Mouse (Mus musculus): ENCODE results near the gene Olfr815. TPM values are rescaled to one million over a fixed set of nuclear protein-coding genes. Genes with fewer than 3 reads are reported as not detected.
"Not testable (repeated sequence)": the region's sequence is repeated elsewhere in the genome, so short reads cannot be mapped to it uniquely, and the experiment has no call there.

The Olfr815 gene
- polyA plus RNA-seq (2015; fragmentation: Nextera tagmentation; extraction: Ambion mirVana): not detected in 2 replicates

DNA sequence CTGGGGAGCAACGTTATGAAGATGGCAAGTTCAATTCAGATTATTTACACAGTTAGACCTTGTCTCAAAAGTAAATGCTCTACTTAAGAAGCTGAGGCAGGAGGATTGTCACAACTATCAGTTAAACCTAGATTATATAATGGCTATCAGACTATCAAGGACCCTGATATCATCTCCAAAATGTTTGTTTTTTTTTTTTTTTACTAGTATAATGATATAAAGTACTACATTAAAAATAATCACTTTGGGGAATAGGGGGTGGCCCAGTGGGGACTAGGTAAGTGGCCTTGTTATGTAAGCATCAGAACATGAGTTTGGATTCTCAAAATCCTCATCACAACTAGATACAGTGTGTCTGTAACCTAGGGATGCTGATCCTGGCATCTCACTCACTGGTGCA is at the start of gene Olfr815:
Gene Olfr815, minus strand, starts transcription at position 101 of the 400 bp plus-strand sequence.
- not testable (repeated sequence) for H3K36me3 ChIP-seq (ENCODE audit: insufficient read depth, low read length); H3K27ac ChIP-seq (ENCODE audit: low read length); H3K9me3 ChIP-seq (ENCODE audit: low read length); H3K4me1 ChIP-seq (ENCODE audit: insufficient read depth, low read depth, low read length); H3K9ac ChIP-seq (replicated peaks; ENCODE audit: low read depth); H3K4me2 ChIP-seq (replicated peaks; ENCODE audit: low read depth, low read length); H3K27me3 ChIP-seq (replicated peaks; ENCODE audit: insufficient read depth, low read length); ATAC-seq; DNase-seq (ENCODE audit: low spot score); H3K4me3 ChIP-seq (ENCODE audit: low read depth, low read length)
- no CpG with 5 or more reads among the region's 1 CpGs for WGBS

DNA sequence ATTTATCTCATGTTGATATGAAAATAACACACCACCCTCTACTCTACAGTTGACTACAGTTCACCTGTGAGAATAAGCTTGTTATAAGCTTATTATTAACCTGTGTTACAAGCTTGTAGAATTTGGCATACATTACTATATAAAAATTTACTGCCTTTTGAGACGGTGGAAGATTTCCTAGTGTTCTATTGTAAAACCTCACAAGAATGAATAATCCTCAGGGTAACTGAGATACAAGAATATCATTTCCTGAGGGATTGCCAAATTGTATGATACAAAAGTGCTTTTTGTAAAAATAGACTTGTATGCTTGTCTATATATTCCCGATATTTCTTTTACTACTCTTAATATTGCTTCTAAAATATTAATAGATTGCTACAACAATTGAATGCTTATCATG is 43.3 kb upstream of the Olfr815 start, which contains the start of gene Olfr818:
Gene Olfr818, minus strand, starts transcription at position 101 of the 400 bp plus-strand sequence.
- TF ChIP-seq EP300 (IDR thresholded peaks at IDR 0.05) (no peak), CTCF (IDR thresholded peaks at IDR 0.05) (no peak)
- H3K36me3 ChIP-seq (ENCODE audit: insufficient read depth, low read length): no peaks in the 10 kb centered on the region
- no peak within 1 kb of the TSS for H3K4me2 ChIP-seq (replicated peaks; ENCODE audit: low read depth, low read length)
- DNase-seq (ENCODE audit: low spot score) (no peak), ATAC-seq (no peak)
- H3K4me1 ChIP-seq (ENCODE audit: insufficient read depth, low read depth, low read length): no peaks in the 10 kb centered on the region
- H3K27me3 ChIP-seq (replicated peaks; ENCODE audit: insufficient read depth, low read length): no peaks in the 10 kb centered on the region
- no peak within 1 kb of the TSS for H3K27ac ChIP-seq (ENCODE audit: low read length)
- WGBS: 90% methylated on average over 2 of the region's 2 CpGs
- no peaks in the 10 kb centered on the region for H3K9me3 ChIP-seq (ENCODE audit: low read length)
- no peak within 1 kb of the TSS for H3K9ac ChIP-seq (replicated peaks; ENCODE audit: low read depth)
- H3K4me3 ChIP-seq (ENCODE audit: low read depth, low read length): no peak within 1 kb of the TSS

DNA sequence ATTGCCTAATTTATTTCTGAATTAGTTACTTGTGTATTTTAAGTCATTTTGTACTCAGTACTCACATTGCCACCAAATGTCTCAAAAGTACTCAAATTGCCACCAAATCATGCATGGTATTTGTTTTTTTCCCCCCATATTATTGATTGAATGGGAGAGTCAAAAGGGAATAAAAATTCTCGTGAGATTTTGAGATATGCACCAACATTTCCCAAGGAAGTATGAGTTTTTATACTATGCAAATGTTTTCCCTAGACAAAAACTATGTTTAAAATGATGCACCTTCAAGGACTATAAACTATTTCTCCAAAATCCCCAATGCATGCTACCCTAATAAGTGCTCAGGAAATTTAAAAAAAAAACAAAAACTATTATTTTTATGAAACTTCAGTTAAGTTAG is 9.8 kb upstream of the Olfr815 start, which contains the start of gene Olfr816:
Gene Olfr816, minus strand, starts transcription at position 101 of the 400 bp plus-strand sequence.
- Histone ChIP-seq H3K4me2 (replicated peaks; ENCODE audit: low read depth, low read length) (no peak within 1 kb of the TSS), H3K9ac (replicated peaks; ENCODE audit: low read depth) (no peak within 1 kb of the TSS), H3K4me1 (ENCODE audit: insufficient read depth, low read depth, low read length) (no peaks in the 10 kb centered on the region), H3K27me3 (replicated peaks; ENCODE audit: insufficient read depth, low read length) (no peaks in the 10 kb centered on the region), H3K4me3 (ENCODE audit: low read depth, low read length) (no peak within 1 kb of the TSS), H3K36me3 (ENCODE audit: insufficient read depth, low read length) (no peaks in the 10 kb centered on the region), H3K27ac (ENCODE audit: low read length) (no peak within 1 kb of the TSS), H3K9me3 (ENCODE audit: low read length) (no peaks in the 10 kb centered on the region)
- 45% methylated on average over 1 of the region's 1 CpGs for WGBS
- ATAC-seq (no peak), DNase-seq (ENCODE audit: low spot score) (no peak)
- no peak for TF ChIP-seq EP300 (IDR thresholded peaks at IDR 0.05)
- TF ChIP-seq CTCF (IDR thresholded peaks at IDR 0.05): no peak

DNA sequence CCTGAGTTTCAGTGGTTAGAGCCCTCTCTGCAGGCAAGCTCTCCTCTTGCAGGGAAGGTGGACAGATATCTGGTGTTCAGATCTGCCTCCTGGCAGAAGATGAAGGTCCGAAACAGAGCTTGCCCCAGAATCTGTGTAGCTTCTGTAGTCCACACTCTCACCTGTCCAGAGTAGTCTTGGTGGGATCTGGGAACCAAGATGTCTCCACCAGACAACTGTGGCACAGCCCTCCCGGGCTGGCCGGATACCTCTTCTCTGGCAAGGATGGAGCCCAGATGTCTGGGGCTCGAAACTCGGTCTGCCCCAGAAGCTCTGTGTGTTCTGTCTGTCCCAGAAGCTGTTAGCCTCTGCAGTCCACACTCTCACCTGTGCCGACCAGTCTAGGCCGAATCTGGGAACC is 19.7 kb downstream of the Olfr815 start:
- Histone ChIP-seq H3K4me3 (ENCODE audit: low read depth, low read length) (no peak overlapping the region), H3K36me3 (ENCODE audit: insufficient read depth, low read length) (no peaks in the 10 kb centered on the region), H3K9ac (replicated peaks; ENCODE audit: low read depth) (no peak overlapping the region), H3K9me3 (ENCODE audit: low read length) (no peaks in the 10 kb centered on the region), H3K27me3 (replicated peaks; ENCODE audit: insufficient read depth, low read length) (no peaks in the 10 kb centered on the region), H3K4me2 (replicated peaks; ENCODE audit: low read depth, low read length) (no peak overlapping the region), H3K27ac (ENCODE audit: low read length) (no peak overlapping the region), H3K4me1 (ENCODE audit: insufficient read depth, low read depth, low read length) (no peaks in the 10 kb centered on the region)
- WGBS: 89% methylated on average over 7 of the region's 7 CpGs
- ATAC-seq (no peak), DNase-seq (ENCODE audit: low spot score) (no peak)
- TF ChIP-seq CTCF (IDR thresholded peaks at IDR 0.05): no peak
- TF ChIP-seq EP300 (IDR thresholded peaks at IDR 0.05): no peak

DNA sequence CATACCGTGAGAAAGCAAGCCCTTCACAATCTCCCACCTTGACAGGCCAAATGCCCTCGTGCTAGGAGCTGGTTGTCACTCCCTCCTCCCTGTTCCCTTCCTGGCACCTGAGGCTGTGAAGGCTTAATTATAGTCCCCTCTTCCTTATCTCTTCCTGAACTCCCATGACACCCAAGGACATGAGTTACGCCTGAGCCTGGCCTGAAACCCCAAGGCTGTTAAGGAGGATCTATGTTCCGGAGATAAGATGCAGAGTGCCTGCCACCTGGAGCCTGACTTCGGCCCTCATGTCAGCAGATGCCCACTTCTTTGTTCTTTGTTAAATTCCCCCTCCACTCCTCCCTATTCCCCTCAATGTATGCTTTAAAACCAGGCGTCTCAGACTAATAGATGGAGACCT is 20.2 kb downstream of the Olfr815 start:
- H3K27ac ChIP-seq (ENCODE audit: low read length); H3K4me2 ChIP-seq (replicated peaks; ENCODE audit: low read depth, low read length); ATAC-seq; H3K27me3 ChIP-seq (replicated peaks; ENCODE audit: insufficient read depth, low read length); H3K4me3 ChIP-seq (ENCODE audit: low read depth, low read length); DNase-seq (ENCODE audit: low spot score); H3K9me3 ChIP-seq (ENCODE audit: low read length); H3K9ac ChIP-seq (replicated peaks; ENCODE audit: low read depth); H3K36me3 ChIP-seq (ENCODE audit: insufficient read depth, low read length); H3K4me1 ChIP-seq (ENCODE audit: insufficient read depth, low read depth, low read length): not testable (repeated sequence)
- 64% methylated on average over 6 of the region's 6 CpGs for WGBS

DNA sequence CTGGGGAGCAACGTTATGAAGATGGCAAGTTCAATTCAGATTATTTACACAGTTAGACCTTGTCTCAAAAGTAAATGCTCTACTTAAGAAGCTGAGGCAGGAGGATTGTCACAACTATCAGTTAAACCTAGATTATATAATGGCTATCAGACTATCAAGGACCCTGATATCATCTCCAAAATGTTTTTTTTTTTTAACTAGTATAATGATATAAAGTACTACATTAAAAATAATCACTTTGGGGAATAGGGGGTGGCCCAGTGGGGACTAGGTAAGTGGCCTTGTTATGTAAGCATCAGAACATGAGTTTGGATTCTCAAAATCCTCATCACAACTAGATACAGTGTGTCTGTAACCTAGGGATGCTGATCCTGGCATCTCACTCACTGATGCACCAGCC is 25.9 kb downstream of the Olfr815 start, which contains the start of gene Olfr814:
Gene Olfr814, minus strand, starts transcription at position 101 of the 400 bp plus-strand sequence.
- not testable (repeated sequence) for H3K9me3 ChIP-seq (ENCODE audit: low read length); H3K36me3 ChIP-seq (ENCODE audit: insufficient read depth, low read length); H3K4me3 ChIP-seq (ENCODE audit: low read depth, low read length); DNase-seq (ENCODE audit: low spot score); H3K27me3 ChIP-seq (replicated peaks; ENCODE audit: insufficient read depth, low read length); H3K27ac ChIP-seq (ENCODE audit: low read length); H3K4me2 ChIP-seq (replicated peaks; ENCODE audit: low read depth, low read length); ATAC-seq; H3K9ac ChIP-seq (replicated peaks; ENCODE audit: low read depth); H3K4me1 ChIP-seq (ENCODE audit: insufficient read depth, low read depth, low read length)
- no CpG with 5 or more reads among the region's 1 CpGs for WGBS

DNA sequence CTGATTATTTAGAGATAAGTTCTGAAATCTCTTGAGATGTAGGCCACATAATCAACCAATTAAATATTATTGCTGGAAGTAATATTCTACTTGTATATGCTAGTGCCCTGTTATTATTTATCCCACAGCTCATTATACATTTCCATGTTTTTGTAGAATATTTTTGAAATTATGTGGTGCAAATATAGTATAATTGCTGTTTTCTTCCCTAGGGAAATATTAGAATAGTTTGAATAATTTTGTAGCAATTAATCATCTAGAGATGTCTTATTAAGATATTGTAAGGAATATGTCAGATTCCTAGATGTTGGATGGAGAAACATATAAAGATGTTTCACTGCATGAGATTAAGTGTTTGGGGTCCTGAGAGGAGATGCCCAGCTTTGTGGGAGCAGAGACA is 50.6 kb downstream of the Olfr815 start, which contains the start of gene Olfr813:
Gene Olfr813, plus strand, starts transcription at position 301 of the 400 bp plus-strand sequence.
- DNase-seq (ENCODE audit: low spot score) (no peak), ATAC-seq (no peak)
- Histone ChIP-seq H3K36me3 (ENCODE audit: insufficient read depth, low read length) (no peaks in the 10 kb centered on the region), H3K9ac (replicated peaks; ENCODE audit: low read depth) (no peak within 1 kb of the TSS), H3K9me3 (ENCODE audit: low read length) (no peaks in the 10 kb centered on the region), H3K27me3 (replicated peaks; ENCODE audit: insufficient read depth, low read length) (no peaks in the 10 kb centered on the region), H3K4me2 (replicated peaks; ENCODE audit: low read depth, low read length) (no peak within 1 kb of the TSS), H3K4me3 (ENCODE audit: low read depth, low read length) (no peak within 1 kb of the TSS), H3K27ac (ENCODE audit: low read length) (no peak within 1 kb of the TSS), H3K4me1 (ENCODE audit: insufficient read depth, low read depth, low read length) (no peaks in the 10 kb centered on the region)
- TF ChIP-seq EP300 (IDR thresholded peaks at IDR 0.05): no peak
- no peak for TF ChIP-seq CTCF (IDR thresholded peaks at IDR 0.05)

Other genes starting within 250 kb of the Olfr815 start
- gene Olfr800, start 248.2 kb downstream of the Olfr815 start, polyA plus RNA-seq (2015; fragmentation: Nextera tagmentation; extraction: Ambion mirVana): not detected in 2 replicates
- not detected in 2 replicates for gene Olfr801, start 232.0 kb downstream of the Olfr815 start, polyA plus RNA-seq (2015; fragmentation: Nextera tagmentation; extraction: Ambion mirVana)
- gene Olfr802, start 217.7 kb downstream of the Olfr815 start, polyA plus RNA-seq (2015; fragmentation: Nextera tagmentation; extraction: Ambion mirVana): not detected in 2 replicates
- not detected in 2 replicates for gene Olfr803, start 211.6 kb downstream of the Olfr815 start, polyA plus RNA-seq (2015; fragmentation: Nextera tagmentation; extraction: Ambion mirVana)
- gene Olfr804, start 202.7 kb downstream of the Olfr815 start, polyA plus RNA-seq (2015; fragmentation: Nextera tagmentation; extraction: Ambion mirVana): not detected in 2 replicates
- gene Olfr805, start 176.5 kb downstream of the Olfr815 start, polyA plus RNA-seq (2015; fragmentation: Nextera tagmentation; extraction: Ambion mirVana): not detected in 2 replicates
- gene Olfr806, start 163.9 kb downstream of the Olfr815 start, polyA plus RNA-seq (2015; fragmentation: Nextera tagmentation; extraction: Ambion mirVana): not detected in 2 replicates
- gene Olfr807, start 148.1 kb downstream of the Olfr815 start, polyA plus RNA-seq (2015; fragmentation: Nextera tagmentation; extraction: Ambion mirVana): not detected in 2 replicates
- gene Olfr808, start 140.4 kb downstream of the Olfr815 start, polyA plus RNA-seq (2015; fragmentation: Nextera tagmentation; extraction: Ambion mirVana): not detected in 2 replicates
- not detected in 2 replicates for gene Olfr809, start 131.2 kb downstream of the Olfr815 start, polyA plus RNA-seq (2015; fragmentation: Nextera tagmentation; extraction: Ambion mirVana)
- not detected in 2 replicates for gene Olfr810, start 111.0 kb downstream of the Olfr815 start, polyA plus RNA-seq (2015; fragmentation: Nextera tagmentation; extraction: Ambion mirVana)
- not detected in 2 replicates for gene Olfr811, start 101.5 kb downstream of the Olfr815 start, polyA plus RNA-seq (2015; fragmentation: Nextera tagmentation; extraction: Ambion mirVana)
- not detected in 2 replicates for gene Olfr812, start 59.8 kb downstream of the Olfr815 start, polyA plus RNA-seq (2015; fragmentation: Nextera tagmentation; extraction: Ambion mirVana)
- gene Olfr813, start 50.5 kb downstream of the Olfr815 start, polyA plus RNA-seq (2015; fragmentation: Nextera tagmentation; extraction: Ambion mirVana): not detected in 2 replicates
- gene Olfr814, start 26.0 kb downstream of the Olfr815 start, polyA plus RNA-seq (2015; fragmentation: Nextera tagmentation; extraction: Ambion mirVana): not detected in 2 replicates
- gene Olfr816, start 9.7 kb upstream of the Olfr815 start, polyA plus RNA-seq (2015; fragmentation: Nextera tagmentation; extraction: Ambion mirVana): not detected in 2 replicates
- gene Olfr818, start 43.2 kb upstream of the Olfr815 start, polyA plus RNA-seq (2015; fragmentation: Nextera tagmentation; extraction: Ambion mirVana): not detected in 2 replicates
- gene Olfr819, start 61.4 kb upstream of the Olfr815 start, polyA plus RNA-seq (2015; fragmentation: Nextera tagmentation; extraction: Ambion mirVana): not detected in 2 replicates
- gene Olfr247, start 70.3 kb upstream of the Olfr815 start, polyA plus RNA-seq (2015; fragmentation: Nextera tagmentation; extraction: Ambion mirVana): not detected in 2 replicates
- not detected in 2 replicates for gene Gm10310, start 79.2 kb upstream of the Olfr815 start, polyA plus RNA-seq (2015; fragmentation: Nextera tagmentation; extraction: Ambion mirVana)
- gene Olfr820, start 106.8 kb upstream of the Olfr815 start, polyA plus RNA-seq (2015; fragmentation: Nextera tagmentation; extraction: Ambion mirVana): not detected in 2 replicates
- gene Olfr821, start 124.5 kb upstream of the Olfr815 start, polyA plus RNA-seq (2015; fragmentation: Nextera tagmentation; extraction: Ambion mirVana): not detected in 2 replicates
- gene Olfr822, start 165.3 kb upstream of the Olfr815 start, polyA plus RNA-seq (2015; fragmentation: Nextera tagmentation; extraction: Ambion mirVana): not detected in 2 replicates
- not detected in 2 replicates for gene Olfr823, start 209.5 kb upstream of the Olfr815 start, polyA plus RNA-seq (2015; fragmentation: Nextera tagmentation; extraction: Ambion mirVana)
- gene Olfr824, start 224.1 kb upstream of the Olfr815 start, polyA plus RNA-seq (2015; fragmentation: Nextera tagmentation; extraction: Ambion mirVana): not detected in 2 replicates

Data from lung, postnatal 0 days (tissue).